Mouse (Mus musculus) fat pad, adult 2 months (tissue): ENCODE data around the gene Vps13c.

Experiments used
- DNase-seq: peaks from one replicate; pipeline ENCODE4 v3.0.0-alpha.2; 2011; ENCODE audit warnings: low read depth, low spot score; ENCODE audit errors: extremely low read depth

Vps13c gene

GRCm38 (mm10) chr9:67839981-67840859 lies at the start of gene Vps13c:
TSS of gene Vps13c (plus strand) at chr9:67840396.
- DNase-seq = no peak

GRCm38 (mm10) chr9:67792405-67792804 lies 47.8 kb upstream of the Vps13c start:
- DNase-seq = no peak

GRCm38 (mm10) chr9:67793501-67793900 lies 46.7 kb upstream of the Vps13c start:
- no peak for DNase-seq

GRCm38 (mm10) chr9:67794216-67794615 lies 46.0 kb upstream of the Vps13c start:
- DNase-seq = no peak

- DNase-seq = no peak
These were observed 45.5 kb upstream of the Vps13c start for GRCm38 (mm10) chr9:67794668-67795067.

GRCm38 (mm10) chr9:67795205-67795675 lies 45.0 kb upstream of the Vps13c start:
- DNase-seq = no peak

GRCm38 (mm10) chr9:67799078-67799819 lies 40.9 kb upstream of the Vps13c start:
- no peak for DNase-seq

GRCm38 (mm10) chr9:67802241-67802640 lies 38.0 kb upstream of the Vps13c start:
- DNase-seq = no peak

GRCm38 (mm10) chr9:67807000-67807399 lies 33.2 kb upstream of the Vps13c start:
- no peak for DNase-seq

GRCm38 (mm10) chr9:67810527-67810926 lies 29.7 kb upstream of the Vps13c start:
- no peak for DNase-seq

- DNase-seq = no peak
These were observed 29.1 kb upstream of the Vps13c start for GRCm38 (mm10) chr9:67811116-67811515.

GRCm38 (mm10) chr9:67813171-67813570 lies 27.0 kb upstream of the Vps13c start:
- DNase-seq = no peak

- DNase-seq = no peak
These were observed 26.4 kb upstream of the Vps13c start for GRCm38 (mm10) chr9:67813665-67814337.

- DNase-seq = no peak
These were observed 23.8 kb upstream of the Vps13c start for GRCm38 (mm10) chr9:67816172-67816928.

GRCm38 (mm10) chr9:67817898-67818667 lies 22.1 kb upstream of the Vps13c start:
- DNase-seq = no peak

GRCm38 (mm10) chr9:67818668-67818950 lies 21.6 kb upstream of the Vps13c start:
- no peak for DNase-seq

GRCm38 (mm10) chr9:67823131-67823530 lies 17.1 kb upstream of the Vps13c start:
- no peak for DNase-seq

GRCm38 (mm10) chr9:67825527-67825926 lies 14.7 kb upstream of the Vps13c start:
- DNase-seq = no peak

- DNase-seq = no peak
These were observed 12.0 kb upstream of the Vps13c start for GRCm38 (mm10) chr9:67828182-67828581.
